Mouse (Mus musculus): ENCODE data around the gene Bcar1. TPM values are rescaled to one million over a fixed set of nuclear protein-coding genes. Genes with fewer than 3 reads are reported as not detected.

The Bcar1 gene
- polyA plus RNA-seq, 1 experiment from 2014 or later, result 56.5 TPM

DNA sequence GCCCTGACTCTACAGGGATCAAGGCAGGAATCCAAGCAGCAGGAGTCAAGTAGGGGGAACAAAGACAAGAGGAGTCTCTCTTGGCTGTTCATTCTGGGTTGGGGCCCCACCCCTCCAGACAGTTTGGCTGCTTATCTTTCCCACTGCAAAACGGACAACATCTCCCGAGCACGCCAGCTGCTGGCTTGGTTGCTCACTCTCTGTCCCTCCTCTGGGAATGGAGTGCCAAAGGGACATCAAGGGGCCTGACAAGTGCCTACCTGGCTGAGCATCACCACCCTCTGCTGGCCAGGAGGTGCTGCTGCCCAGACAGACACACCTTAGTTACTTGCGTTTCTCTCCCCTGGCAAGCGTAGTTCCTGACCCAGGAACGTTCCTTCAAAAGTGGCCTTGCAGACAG lies 25.7 kb downstream of the Bcar1 start:
- Histone ChIP-seq H3K9ac (no peak overlapping the region), H3K9me3 (replicated peaks) (no peaks in the 10 kb centered on the region), H3K27ac (peak overlapping the region; percentile 99), H3K4me2 (replicated peaks) (peak overlapping the region; percentile 34), H3K4me3 (no peak overlapping the region), H3K36me3 (peaks cover 53% of the 10 kb centered on the region), H3K27me3 (no peaks in the 10 kb centered on the region), H3K4me1 (peaks cover 43% of the 10 kb centered on the region)
- no peak for ATAC-seq (ENCODE audit: low FRiP score)
- 59% methylated on average over 6 of the region's 6 CpGs for WGBS

- H3K9ac ChIP-seq, result peak overlapping the region; percentile 53; the same call in 1 of the 2 replicates
- H3K4me2 ChIP-seq (replicated peaks), result peak overlapping the region; percentile 34
- H3K9me3 ChIP-seq (replicated peaks), result no peaks in the 10 kb centered on the region
- H3K4me1 ChIP-seq, result peaks cover 43% of the 10 kb centered on the region
- 42% methylated on average over 4 of the region's 4 CpGs for WGBS
- H3K27ac ChIP-seq, result peak overlapping the region; percentile 99
- H3K4me3 ChIP-seq, result no peak overlapping the region
- ATAC-seq (ENCODE audit: low FRiP score), result peak; percentile 24
- peaks cover 54% of the 10 kb centered on the region for H3K36me3 ChIP-seq
- no peaks in the 10 kb centered on the region for H3K27me3 ChIP-seq
Measured at GRCm38 (mm10) chr8:111717488-111717792, 26.2 kb downstream of the Bcar1 start.

DNA sequence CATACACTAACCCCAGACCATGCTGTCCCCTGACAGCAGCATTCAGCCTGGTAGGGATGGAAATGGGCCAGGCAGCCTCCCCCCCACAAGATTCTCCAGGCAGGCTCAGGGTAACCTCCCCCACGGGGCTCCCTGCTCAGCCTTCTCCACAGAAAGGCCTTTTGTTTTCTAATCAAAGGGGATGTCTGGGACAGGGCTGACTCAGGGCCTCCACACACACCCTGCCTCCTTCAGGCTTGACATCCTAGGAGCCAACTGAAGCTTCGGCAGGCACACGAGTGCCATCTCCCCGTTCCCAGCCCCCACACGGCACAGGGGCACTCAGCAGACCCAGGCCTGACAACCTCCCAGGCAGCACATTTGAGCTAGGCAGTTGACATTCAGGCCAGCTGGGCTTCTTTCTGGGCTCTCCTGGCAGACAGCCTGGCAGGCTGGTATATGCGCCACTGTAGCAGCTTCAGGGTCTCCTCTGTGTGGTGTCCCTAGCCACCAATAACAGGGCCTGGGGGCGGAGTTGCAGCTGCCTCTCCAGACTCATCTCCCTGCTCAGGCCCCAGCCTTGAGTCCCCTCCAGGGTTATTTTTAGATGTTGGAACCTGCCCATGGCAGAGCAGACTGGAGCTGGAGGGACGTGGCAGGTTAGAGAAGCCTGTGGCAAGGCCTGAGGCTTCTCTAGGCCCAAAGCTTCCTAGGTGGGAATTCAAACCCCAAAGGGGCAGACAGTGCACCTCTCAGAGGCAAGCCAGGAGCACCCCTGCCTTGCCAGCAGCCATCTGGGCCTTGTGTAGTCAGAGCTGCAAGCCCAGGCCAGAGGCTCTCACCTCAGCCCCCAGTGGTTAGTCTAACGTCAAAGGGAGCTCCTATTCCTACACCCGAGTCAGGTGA lies 26.8 kb downstream of the Bcar1 start:
- Histone ChIP-seq H3K27me3 (no peaks in the 10 kb centered on the region), H3K36me3 (peaks cover 60% of the 10 kb centered on the region), H3K9me3 (replicated peaks) (no peaks in the 10 kb centered on the region), H3K4me2 (replicated peaks) (peak overlapping the region; percentile 34), H3K4me3 (no peak overlapping the region), H3K27ac (peak overlapping the region; percentile 99), H3K4me1 (peaks cover 43% of the 10 kb centered on the region), H3K9ac (peak overlapping the region; percentile 53)
- peak; percentile 90 for ATAC-seq (ENCODE audit: low FRiP score)
- 23% methylated on average over 10 of the region's 10 CpGs for WGBS

- Histone ChIP-seq H3K27me3 (no peaks in the 10 kb centered on the region), H3K4me1 (peaks cover 43% of the 10 kb centered on the region), H3K9ac (0 out of 2 replicates have a peak overlapping the region, but pooled peaks have one; percentile 53), H3K4me2 (replicated peaks) (no peak overlapping the region), H3K36me3 (peaks cover 64% of the 10 kb centered on the region), H3K9me3 (replicated peaks) (no peaks in the 10 kb centered on the region), H3K4me3 (no peak overlapping the region), H3K27ac (peak overlapping the region; percentile 99)
- 80% methylated on average over 13 of the region's 13 CpGs for WGBS
- ATAC-seq (ENCODE audit: low FRiP score), result no peak
Measured at GRCm38 (mm10) chr8:111715514-111715913, 28.1 kb downstream of the Bcar1 start.

DNA sequence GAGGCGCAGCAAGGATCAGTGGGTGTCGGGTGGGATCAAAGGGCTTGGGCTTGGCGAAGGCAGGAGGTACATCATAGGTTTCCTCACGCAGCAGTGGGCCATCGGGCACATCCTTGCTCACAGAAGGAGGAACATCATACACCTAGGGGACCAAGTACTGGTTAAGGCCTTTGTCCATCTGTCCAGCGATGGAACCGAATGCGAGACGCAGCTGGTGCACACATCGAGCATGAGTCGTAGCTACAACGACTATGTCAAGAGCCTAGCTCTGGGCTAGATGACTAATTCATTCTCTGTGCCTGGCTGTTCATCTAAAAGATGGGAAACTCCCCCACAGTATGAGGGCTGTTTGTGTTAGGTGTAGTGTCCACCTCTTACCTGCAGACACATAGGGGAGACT lies 29.3 kb downstream of the Bcar1 start:
- Histone ChIP-seq H3K27me3 (no peaks in the 10 kb centered on the region), H3K27ac (no peak overlapping the region), H3K9ac (no peak overlapping the region), H3K4me3 (no peak overlapping the region), H3K4me2 (replicated peaks) (no peak overlapping the region), H3K4me1 (peaks cover 38% of the 10 kb centered on the region), H3K9me3 (replicated peaks) (no peaks in the 10 kb centered on the region), H3K36me3 (peaks cover 64% of the 10 kb centered on the region)
- WGBS, result 93% methylated on average over 12 of the region's 12 CpGs
- ATAC-seq (ENCODE audit: low FRiP score), result no peak

DNA sequence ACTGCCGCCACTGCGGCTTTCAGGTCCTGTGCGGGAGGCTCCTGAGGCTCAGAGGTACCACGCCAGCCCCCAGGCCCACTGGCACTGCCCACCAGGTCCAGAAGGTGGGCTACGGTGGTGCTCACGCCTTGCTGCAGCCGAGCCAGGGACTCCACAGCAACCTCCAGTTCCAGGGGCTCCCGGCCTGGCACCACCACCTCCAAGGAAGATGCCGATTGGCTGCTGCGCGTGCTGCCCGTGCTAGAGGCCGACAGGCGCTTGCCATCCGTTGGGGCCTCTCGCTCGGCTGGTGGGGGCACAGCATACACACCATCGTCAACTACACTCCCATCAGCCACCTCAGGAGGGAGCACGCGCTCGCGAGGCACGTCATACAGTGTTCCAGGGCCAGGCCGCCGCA lies 29.8 kb downstream of the Bcar1 start:
- Histone ChIP-seq H3K27ac (no peak overlapping the region), H3K27me3 (no peaks in the 10 kb centered on the region), H3K4me2 (replicated peaks) (no peak overlapping the region), H3K9me3 (replicated peaks) (no peaks in the 10 kb centered on the region), H3K36me3 (peaks cover 66% of the 10 kb centered on the region), H3K4me3 (no peak overlapping the region), H3K4me1 (peaks cover 35% of the 10 kb centered on the region), H3K9ac (no peak overlapping the region)
- no peak for ATAC-seq (ENCODE audit: low FRiP score)
- WGBS, result 93% methylated on average over 25 of the region's 25 CpGs

GRCm38 (mm10) chr8:111713291-111713690 lies 30.3 kb downstream of the Bcar1 start:
- H3K4me2 ChIP-seq (replicated peaks), result no peak overlapping the region
- 0 out of 2 replicates have a peak overlapping the region, but pooled peaks have one; percentile 18 for H3K9ac ChIP-seq
- H3K27me3 ChIP-seq, result no peaks in the 10 kb centered on the region
- no peak overlapping the region for H3K4me3 ChIP-seq
- H3K4me1 ChIP-seq, result peaks cover 34% of the 10 kb centered on the region
- no peak for ATAC-seq (ENCODE audit: low FRiP score)
- H3K27ac ChIP-seq, result no peak overlapping the region
- peaks cover 71% of the 10 kb centered on the region for H3K36me3 ChIP-seq
- WGBS, result 96% methylated on average over 11 of the region's 11 CpGs
- H3K9me3 ChIP-seq (replicated peaks), result no peaks in the 10 kb centered on the region

DNA sequence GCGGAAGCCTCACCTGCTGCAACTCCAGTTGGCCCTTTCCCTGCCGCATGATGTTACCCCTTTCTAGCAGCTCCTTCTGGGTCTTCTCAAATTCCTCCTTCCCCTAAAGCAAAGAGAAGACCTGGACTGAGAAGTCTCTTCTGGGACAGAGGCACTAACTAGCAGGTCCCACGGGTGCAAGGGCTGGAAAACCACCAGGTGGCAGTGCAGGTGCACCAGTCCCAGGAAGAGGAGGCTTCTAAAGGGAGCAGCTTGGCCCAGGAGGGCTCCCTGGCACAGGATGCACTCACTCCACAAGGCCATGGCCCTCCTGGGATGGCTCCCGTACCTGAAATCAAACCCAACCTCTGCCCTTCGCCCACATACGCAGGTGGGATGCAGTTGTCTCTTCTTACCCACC lies 31.0 kb downstream of the Bcar1 start:
- Histone ChIP-seq H3K36me3 (peaks cover 76% of the 10 kb centered on the region), H3K9me3 (replicated peaks) (no peaks in the 10 kb centered on the region), H3K27me3 (no peaks in the 10 kb centered on the region), H3K9ac (0 out of 2 replicates have a peak overlapping the region, but pooled peaks have one; percentile 9), H3K4me2 (replicated peaks) (no peak overlapping the region), H3K4me1 (peaks cover 27% of the 10 kb centered on the region), H3K27ac (no peak overlapping the region), H3K4me3 (no peak overlapping the region)
- ATAC-seq (ENCODE audit: low FRiP score), result no peak
- WGBS, result 80% methylated on average over 6 of the region's 6 CpGs

DNA sequence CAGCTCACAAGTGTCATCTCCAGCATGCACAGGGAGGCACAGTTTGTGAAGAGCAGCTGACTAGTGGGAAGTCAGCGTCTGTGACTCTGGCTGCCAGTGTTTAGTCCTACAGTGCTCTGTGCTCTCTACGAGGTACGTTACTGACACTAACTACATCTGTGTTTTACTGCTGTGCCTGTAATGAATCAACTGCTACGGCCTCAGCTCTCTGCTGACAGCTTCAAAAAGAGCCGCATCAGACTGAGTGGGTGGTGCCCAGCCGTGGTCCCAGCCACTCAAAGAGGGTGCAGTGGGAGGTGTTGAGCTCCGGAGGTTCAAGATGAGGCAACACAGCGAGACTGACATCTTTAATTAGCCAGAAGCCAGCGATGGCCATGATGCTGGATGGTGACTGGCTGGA lies 31.5 kb downstream of the Bcar1 start:
- Histone ChIP-seq H3K9ac (no peak overlapping the region), H3K36me3 (peaks cover 76% of the 10 kb centered on the region), H3K9me3 (replicated peaks) (no peaks in the 10 kb centered on the region), H3K27me3 (no peaks in the 10 kb centered on the region), H3K4me2 (replicated peaks) (no peak overlapping the region), H3K4me1 (peaks cover 22% of the 10 kb centered on the region), H3K4me3 (no peak overlapping the region), H3K27ac (no peak overlapping the region)
- ATAC-seq (ENCODE audit: low FRiP score), result no peak
- WGBS, result 76% methylated on average over 9 of the region's 9 CpGs

- no peak overlapping the region for H3K4me2 ChIP-seq (replicated peaks)
- peaks cover 76% of the 10 kb centered on the region for H3K36me3 ChIP-seq
- no peaks in the 10 kb centered on the region for H3K27me3 ChIP-seq
- no peak overlapping the region for H3K9ac ChIP-seq
- no peak overlapping the region for H3K4me3 ChIP-seq
- no peak overlapping the region for H3K27ac ChIP-seq
- ATAC-seq (ENCODE audit: low FRiP score), result no peak
- no peaks in the 10 kb centered on the region for H3K9me3 ChIP-seq (replicated peaks)
- 92% methylated on average over 20 of the region's 20 CpGs for WGBS
- peaks cover 10% of the 10 kb centered on the region for H3K4me1 ChIP-seq
Measured at GRCm38 (mm10) chr8:111710777-111711485, 32.7 kb downstream of the Bcar1 start.

- ATAC-seq (ENCODE audit: low FRiP score), result no peak
- Histone ChIP-seq H3K4me2 (replicated peaks) (no peak overlapping the region), H3K36me3 (peaks cover 61% of the 10 kb centered on the region), H3K27me3 (no peaks in the 10 kb centered on the region), H3K4me1 (no peaks in the 10 kb centered on the region), H3K9me3 (replicated peaks) (no peaks in the 10 kb centered on the region), H3K9ac (no peak overlapping the region), H3K27ac (no peak overlapping the region), H3K4me3 (no peak overlapping the region)
- 78% methylated on average over 1 of the region's 1 CpGs for WGBS
Measured at GRCm38 (mm10) chr8:111709223-111709622, 34.4 kb downstream of the Bcar1 start.

DNA sequence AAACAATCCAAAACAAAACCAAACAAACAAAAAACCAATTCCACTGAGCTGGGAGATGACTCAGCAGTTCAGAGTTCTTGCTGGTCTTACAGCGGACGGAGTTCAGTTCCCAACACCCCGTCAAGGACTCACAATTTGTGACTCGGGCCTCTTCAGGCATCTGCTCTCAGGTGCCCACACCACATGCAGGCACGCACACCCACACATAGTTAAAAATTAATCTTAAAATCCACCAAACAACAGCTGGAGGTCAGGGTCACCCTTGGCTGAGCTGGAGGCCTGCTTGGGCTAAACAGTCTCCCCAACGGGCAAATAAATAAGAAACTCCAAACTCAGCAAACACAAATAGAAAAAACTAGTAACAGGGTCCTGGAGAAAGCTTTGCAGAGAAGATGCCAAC lies 35.3 kb downstream of the Bcar1 start:
- Histone ChIP-seq H3K36me3 (peaks cover 51% of the 10 kb centered on the region), H3K27ac (no peak overlapping the region), H3K4me1 (no peaks in the 10 kb centered on the region), H3K27me3 (no peaks in the 10 kb centered on the region), H3K9me3 (replicated peaks) (no peaks in the 10 kb centered on the region), H3K4me3 (no peak overlapping the region), H3K4me2 (replicated peaks) (no peak overlapping the region), H3K9ac (no peak overlapping the region)
- WGBS, result 90% methylated on average over 6 of the region's 6 CpGs
- ATAC-seq (ENCODE audit: low FRiP score), result no peak

All from hindbrain, embryonic 12.5 days (tissue).